Mouse (Mus musculus): ENCODE measurements around the gene Gm813. TPM values are rescaled to one million over a fixed set of nuclear protein-coding genes. Genes with fewer than 3 reads are reported as not detected.
A peak's percentile ranks its signal among the peaks of the same experiment; 100 is the strongest.

The Gm813 gene
- total and polyA plus RNA-seq, 3 experiments: not detected

DNA sequence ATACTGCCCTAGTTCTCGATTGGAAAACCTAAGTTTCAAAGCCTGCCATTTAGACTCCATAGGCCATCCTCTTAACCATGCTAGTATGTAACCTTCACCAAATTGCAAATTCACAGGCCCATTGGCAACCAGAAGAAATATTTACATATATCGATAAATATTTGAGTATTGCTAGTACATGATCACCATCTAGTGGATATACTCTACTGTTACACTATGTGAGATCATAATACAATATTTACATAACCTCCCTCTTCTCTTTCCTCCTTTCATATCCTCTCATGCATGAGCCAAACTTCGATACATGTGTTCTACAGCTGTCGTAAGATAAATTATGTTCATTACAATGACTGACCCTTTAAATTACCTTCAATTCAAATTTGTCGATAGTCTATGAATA is 46.2 kb upstream of the Gm813 start:
- in situ Hi-C loops (cut with MboI; ENCODE audit: low pct_ligation_motif_present, low pct_unique_long_range_greater_than_20kb, low sequenced_read_pairs): loop anchor here (5.0 to 25.0 kb wide), 4 partner anchors 211 to 1001 kb away; partner anchors contain the start of gene Gabrr3
- Histone ChIP-seq H3K4me1 (ENCODE audit: control insufficient read depth in 1 of 2, insufficient read depth in 2 of 2) (no peaks in the 10 kb centered on the region), H3K9ac (ENCODE audit: insufficient read depth, low read depth) (no peak overlapping the region), H3K79me2 (replicated peaks; ENCODE audit: control insufficient read depth, extremely low read depth, insufficient read depth, poor library complexity, severe bottlenecking) (no peaks in the 10 kb centered on the region), H3K4me2 (ENCODE audit: insufficient read depth, low read depth, poor library complexity, severe bottlenecking) (no peak overlapping the region), H3K4me3 (replicated peaks in 1 of 3; ENCODE audit: low read depth in 2 of 3, low read length in 2 of 3, poor library complexity in 1 of 3) (no peak overlapping the region), H3K36me3 (replicated peaks in 1 of 2; ENCODE audit: control insufficient read depth in 1 of 2, insufficient read depth in 1 of 2, low read length in 1 of 2) (no peaks in the 10 kb centered on the region), H3K27ac (ENCODE audit: insufficient read depth, low read depth) (no peak overlapping the region), H3K9me3 (replicated peaks; ENCODE audit: low read length) (no peaks in the 10 kb centered on the region), H3K27me3 (replicated peaks) (no peaks in the 10 kb centered on the region)
- dilution Hi-C loops (cut with MboI; ENCODE audit: extremely low pct_ligation_motif_present, extremely low pct_unique_long_range_greater_than_20kb, low sequenced_read_pairs): no loop called here
- peak; percentile 72 for TF ChIP-seq JUND (conservative IDR thresholded peaks at IDR 0.05; ENCODE audit: low read depth, low read length)
- TF ChIP-seq SIN3A (IDR thresholded peaks at IDR 0.05; ENCODE audit: low read length): 0 out of 2 replicates have a peak, but pooled peaks have one; percentile 34
- peak; percentile 90 for TF ChIP-seq ZC3H11A (IDR thresholded peaks at IDR 0.05; ENCODE audit: low read depth, low read length)
- TF ChIP-seq MAX (IDR thresholded peaks at IDR 0.05; ENCODE audit: low read length): no peak
- peak in 1 of 2 experiments; percentile 92; a peak in 3 of 4 replicates for TF ChIP-seq CTCF (conservative IDR thresholded peaks at IDR 0.05 in 1 of 2, IDR thresholded peaks at IDR 0.05 in 1 of 2; ENCODE audit: low read depth in 2 of 2, low read length in 2 of 2)
- 0 out of 2 replicates have a peak, but pooled peaks have one; percentile 48 for TF ChIP-seq MYC (IDR thresholded peaks at IDR 0.05; ENCODE audit: low read depth, low read length)
- TF ChIP-seq E2F4 (IDR thresholded peaks at IDR 0.05; ENCODE audit: insufficient replicate concordance, low read depth, low read length): 0 out of 2 replicates have a peak, but pooled peaks have one; percentile 56
- peak; percentile 94 for TF ChIP-seq SMC3 (IDR thresholded peaks at IDR 0.05; ENCODE audit: low read depth, low read length)
- no peak for TF ChIP-seq MAZ (IDR thresholded peaks at IDR 0.05; ENCODE audit: low read depth, low read length)
- no peak for TF ChIP-seq POLR2A (IDR thresholded peaks at IDR 0.05; ENCODE audit: low read depth, low read length)
- peak; percentile 54 for DNase-seq (ENCODE audit: extremely low read depth)

DNA sequence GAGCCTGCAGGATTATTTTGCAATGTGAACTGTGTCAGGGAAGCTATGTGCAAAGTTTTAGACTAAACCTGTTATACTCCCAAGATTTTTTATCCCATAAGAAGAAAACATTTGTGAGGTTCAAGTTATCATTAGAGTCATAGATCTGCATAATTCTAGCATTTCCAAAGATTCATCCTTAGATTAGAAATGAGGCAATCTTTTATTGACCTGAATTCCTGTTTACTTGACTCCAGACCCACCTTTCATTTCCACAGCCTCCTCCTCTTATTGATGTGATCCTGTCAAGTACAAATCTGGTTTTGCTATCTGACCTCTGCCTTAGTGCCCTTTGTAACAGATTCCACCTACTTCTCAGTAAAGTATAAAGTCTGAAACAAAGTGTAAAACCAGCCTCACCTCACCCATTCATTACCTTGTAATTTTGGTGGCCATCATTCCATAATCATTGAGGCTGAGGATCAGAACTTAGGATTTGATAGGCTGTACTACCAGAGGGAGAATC is 45.6 kb upstream of the Gm813 start:
- Histone ChIP-seq H3K4me2 (ENCODE audit: insufficient read depth, low read depth, poor library complexity, severe bottlenecking) (no peak overlapping the region), H3K4me1 (ENCODE audit: control insufficient read depth in 1 of 2, insufficient read depth in 2 of 2) (no peaks in the 10 kb centered on the region), H3K27me3 (replicated peaks) (peaks cover 2% of the 10 kb centered on the region), H3K36me3 (replicated peaks in 1 of 2; ENCODE audit: control insufficient read depth in 1 of 2, insufficient read depth in 1 of 2, low read length in 1 of 2) (no peaks in the 10 kb centered on the region), H3K79me2 (replicated peaks; ENCODE audit: control insufficient read depth, extremely low read depth, insufficient read depth, poor library complexity, severe bottlenecking) (no peaks in the 10 kb centered on the region), H3K27ac (ENCODE audit: insufficient read depth, low read depth) (no peak overlapping the region), H3K4me3 (replicated peaks in 1 of 3; ENCODE audit: low read depth in 2 of 3, low read length in 2 of 3, poor library complexity in 1 of 3) (no peak overlapping the region), H3K9me3 (replicated peaks; ENCODE audit: low read length) (no peaks in the 10 kb centered on the region), H3K9ac (ENCODE audit: insufficient read depth, low read depth) (no peak overlapping the region)
- in situ Hi-C loops (cut with MboI; ENCODE audit: low pct_ligation_motif_present, low pct_unique_long_range_greater_than_20kb, low sequenced_read_pairs): loop anchor here (5.0 to 25.0 kb wide), 4 partner anchors 210 to 1000 kb away; partner anchors contain the start of gene Gabrr3
- dilution Hi-C loops (cut with MboI; ENCODE audit: extremely low pct_ligation_motif_present, extremely low pct_unique_long_range_greater_than_20kb, low sequenced_read_pairs): no loop called here
- TF ChIP-seq BHLHE40 (IDR thresholded peaks at IDR 0.05; ENCODE audit: low read depth, low read length) (no peak), MAZ (IDR thresholded peaks at IDR 0.05; ENCODE audit: low read depth, low read length) (no peak), KAT2A (IDR thresholded peaks at IDR 0.05; ENCODE audit: insufficient replicate concordance, low read length) (no peak), MXI1 (IDR thresholded peaks at IDR 0.05; ENCODE audit: low read depth, low read length) (no peak), RCOR1 (conservative IDR thresholded peaks at IDR 0.05; ENCODE audit: low read depth, low read length) (no peak), NRF1 (IDR thresholded peaks at IDR 0.05; ENCODE audit: low read depth, low read length) (no peak), EP300 (IDR thresholded peaks at IDR 0.05; ENCODE audit: low read length) (no peak), CTCF (conservative IDR thresholded peaks at IDR 0.05 in 1 of 2, IDR thresholded peaks at IDR 0.05 in 1 of 2; ENCODE audit: low read depth in 2 of 2, low read length in 2 of 2) (no peak), SMC3 (IDR thresholded peaks at IDR 0.05; ENCODE audit: low read depth, low read length) (no peak)
- no peak for DNase-seq (ENCODE audit: extremely low read depth)

Measured in CH12.LX (cell line).